In genomic region chr13:25070791-25071190, GRCm38 (mm10) we compare ENCODE assay signal across 36 mouse cellular contexts. TPM values are rescaled to one million over a fixed set of nuclear protein-coding genes. Genes with fewer than 3 reads are reported as not detected.
"Had no signal": no experiment of that assay in that cellular context is flagged by ENCODE, and none has a peak within 500 bp of the region (broad histone marks: within the 10 kb centered on the region; RNA-seq: fewer than 3 reads in every experiment).

No protein-coding gene starts in this region.

- H3K27me3 ChIP-seq: limb, embryonic 12.5 days; limb, embryonic 13.5 days; limb, embryonic 15.5 days; liver, embryonic 12.5 days; liver, embryonic 13.5 days; liver, embryonic 15.5 days; lung, embryonic 15.5 days; midbrain, embryonic 12.5 days; midbrain, embryonic 13.5 days; midbrain, embryonic 15.5 days; neural tube, embryonic 12.5 days had no signal

- H3K4me3 ChIP-seq: limb, embryonic 10.5 days; limb, embryonic 12.5 days; limb, embryonic 13.5 days; limb, embryonic 15.5 days; liver, embryonic 12.5 days; liver, embryonic 13.5 days; liver, embryonic 15.5 days; lung, embryonic 15.5 days; megakaryocyte, embryonic 14.5 days; midbrain, embryonic 10.5 days; midbrain, embryonic 12.5 days; midbrain, embryonic 13.5 days; midbrain, embryonic 15.5 days; myocyte; neural tube, embryonic 12.5 days had no signal

- H3K9me3 ChIP-seq: limb, embryonic 10.5 days; limb, embryonic 12.5 days; limb, embryonic 13.5 days; limb, embryonic 15.5 days; liver, embryonic 12.5 days; liver, embryonic 13.5 days; liver, embryonic 15.5 days; lung, embryonic 15.5 days; midbrain, embryonic 10.5 days; midbrain, embryonic 12.5 days; midbrain, embryonic 13.5 days; midbrain, embryonic 15.5 days; neural tube, embryonic 12.5 days had no signal

- H3K4me1 ChIP-seq: limb, embryonic 10.5 days; limb, embryonic 12.5 days; limb, embryonic 15.5 days; liver, embryonic 12.5 days; liver, embryonic 13.5 days; liver, embryonic 15.5 days; lung, embryonic 15.5 days; megakaryocyte, embryonic 14.5 days; midbrain, embryonic 10.5 days; midbrain, embryonic 12.5 days; midbrain, embryonic 13.5 days; midbrain, embryonic 15.5 days; neural tube, embryonic 12.5 days had no signal

- H3K9ac ChIP-seq: limb, embryonic 12.5 days; limb, embryonic 13.5 days; limb, embryonic 15.5 days; liver, embryonic 12.5 days; liver, embryonic 13.5 days; liver, embryonic 14.5 days; liver, embryonic 15.5 days; liver, postnatal 0 days; lung, embryonic 14.5 days; lung, embryonic 15.5 days; midbrain, embryonic 12.5 days; midbrain, embryonic 13.5 days; midbrain, embryonic 15.5 days; neural tube, embryonic 12.5 days had no signal

- DNase-seq: left cerebral cortex, postnatal 4 days; liver; liver, embryonic 13.5 days; liver, postnatal 0 days; lung, adult 18-20 months; lung, adult 2 months; lung, embryonic 14.5 days; lung, postnatal 10 days; lung, postnatal 14 days; lung, postnatal 36 days; lung, postnatal 4 days; midbrain, embryonic 14.5 days had no signal

- H3K36me3 ChIP-seq: limb, embryonic 10.5 days; limb, embryonic 12.5 days; limb, embryonic 13.5 days; limb, embryonic 15.5 days; liver, embryonic 12.5 days; liver, embryonic 13.5 days; liver, embryonic 15.5 days; lung, embryonic 15.5 days; midbrain, embryonic 10.5 days; midbrain, embryonic 12.5 days; midbrain, embryonic 13.5 days; midbrain, embryonic 15.5 days; neural tube, embryonic 12.5 days had no signal

- H3K27ac ChIP-seq: limb, embryonic 10.5 days; limb, embryonic 12.5 days; limb, embryonic 13.5 days; limb, embryonic 15.5 days; liver, embryonic 12.5 days; liver, embryonic 13.5 days; liver, embryonic 14.5 days; liver, embryonic 15.5 days; lung, embryonic 15.5 days; macrophage; midbrain, embryonic 10.5 days; midbrain, embryonic 12.5 days; midbrain, embryonic 13.5 days; midbrain, embryonic 15.5 days; neural tube, embryonic 12.5 days had no signal

- H3K4me2 ChIP-seq: limb, embryonic 12.5 days; limb, embryonic 13.5 days; limb, embryonic 15.5 days; liver, embryonic 11.5 days; liver, embryonic 12.5 days; liver, embryonic 13.5 days; liver, embryonic 15.5 days; lung, embryonic 14.5 days; lung, embryonic 15.5 days; midbrain, embryonic 11.5 days; midbrain, embryonic 12.5 days; midbrain, embryonic 13.5 days; midbrain, embryonic 15.5 days; neural tube, embryonic 12.5 days had no signal

- ATAC-seq: liver, embryonic 12.5 days; liver, postnatal 0 days; lung, postnatal 0 days; midbrain, embryonic 13.5 days; midbrain, embryonic 15.5 days; midbrain, embryonic 16.5 days had no signal

RNA-seq across cellular contexts. Expression of gene Dcdc2a, which starts 15.0 kb away (rescaled TPM):
- total RNA-seq: megakaryocyte progenitor cell, adult 5-6 weeks; megakaryocyte, adult 5-6 weeks; megakaryocyte-erythroid progenitor cell, adult 5-6 weeks; monocyte, adult 5-6 weeks had no signal
- polyA plus RNA-seq: macrophage had no signal
